Mouse (Mus musculus) mouse embryonic stem cell (cell line): Measurements from ENCODE around the gene Nmnat2.

Experiments
- in situ Hi-C, 2 experiments: fragments of 300-500 bp; cut with MboI; formaldehyde crosslinking; loops; 1 replicate in 1 of 2; 3 replicates in 1 of 2; pipeline ENCODE4 v1.14.3; 2019 to 2020; ENCODE audit warnings: low sequenced_read_pairs in 2 of 2, low pct_unique_long_range_greater_than_20kb in 1 of 2, mixed read lengths in 1 of 2; ENCODE audit not compliant: unreplicated experiment in 1 of 2

Gene Nmnat2

DNA sequence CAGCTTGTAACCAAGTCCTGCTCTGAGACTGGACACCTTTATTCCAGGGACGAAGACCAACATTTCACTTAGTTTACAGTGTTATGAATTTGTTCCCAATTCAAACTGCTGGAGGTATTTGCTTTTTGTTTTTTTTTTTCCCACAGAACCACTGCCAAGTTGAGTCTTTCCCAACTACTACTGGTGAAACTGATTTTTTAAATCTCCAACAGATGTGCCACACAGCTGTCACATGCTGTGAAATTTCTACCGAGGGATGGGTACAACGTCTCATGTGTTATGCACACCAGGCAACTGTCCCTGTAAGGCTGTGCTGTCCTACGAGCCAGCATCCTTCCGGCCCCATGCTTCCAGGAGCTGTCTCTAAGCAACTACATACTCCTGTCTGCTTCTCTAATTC is 213.5 kb downstream of the Nmnat2 start:
- in situ Hi-C loops: no loop called here
